Mouse (Mus musculus) urinary bladder, postnatal 10 days (tissue): ENCODE results near the gene 5330417C22Rik.
"Not testable (repeated sequence)": the region's sequence is repeated elsewhere in the genome, so short reads cannot be mapped to it uniquely, and the experiment has no call there.

Experiments
- DNase-seq: peaks from one replicate; pipeline ENCODE4 v3.0.0; 2022; ENCODE audit warnings: low spot score

Gene 5330417C22Rik

DNA sequence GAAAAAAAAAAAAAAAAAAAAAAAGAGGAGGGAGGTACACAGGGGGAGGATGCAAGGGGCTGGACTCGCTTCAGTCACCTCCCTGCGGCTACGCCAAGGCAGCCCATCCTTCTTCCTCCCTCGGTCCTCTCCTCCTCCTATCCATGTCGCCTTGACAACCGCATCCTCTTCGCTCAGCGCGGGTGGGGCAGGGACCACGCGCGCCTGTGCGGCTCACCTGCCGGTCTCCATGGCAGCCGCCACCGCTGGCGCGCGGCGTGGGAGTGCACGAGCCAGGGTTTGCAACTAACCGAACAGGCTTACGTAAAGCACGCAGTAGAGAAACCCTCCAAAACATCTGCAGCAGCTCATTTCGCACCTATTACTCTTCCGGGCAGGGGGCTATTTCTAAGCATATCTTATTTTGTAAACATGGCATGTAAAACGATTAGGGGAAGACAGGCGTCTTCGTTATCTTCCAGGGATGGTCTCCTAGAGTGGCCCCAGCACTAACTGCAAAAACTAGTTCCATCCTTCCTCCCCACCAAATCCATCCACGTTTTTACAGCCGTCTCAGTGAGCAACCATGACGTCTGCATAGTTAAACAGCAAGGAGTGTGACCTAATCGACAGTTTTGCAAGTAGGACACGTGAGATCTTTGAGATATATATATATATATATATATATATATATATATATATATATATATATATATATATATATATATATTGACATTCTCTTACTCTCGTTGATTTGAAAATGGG lies at the start of gene 5330417C22Rik:
TSS of gene 5330417C22Rik (minus strand) at position 20 of the 744 bp plus-strand sequence.
- no peak for DNase-seq

GRCm38 (mm10) chr3:108584580-108584979 lies 48.2 kb upstream of the 5330417C22Rik start:
- DNase-seq = no peak

GRCm38 (mm10) chr3:108574018-108574417 lies 37.7 kb upstream of the 5330417C22Rik start:
- no peak for DNase-seq

GRCm38 (mm10) chr3:108572309-108573010 lies 36.1 kb upstream of the 5330417C22Rik start:
- DNase-seq = no peak

DNA sequence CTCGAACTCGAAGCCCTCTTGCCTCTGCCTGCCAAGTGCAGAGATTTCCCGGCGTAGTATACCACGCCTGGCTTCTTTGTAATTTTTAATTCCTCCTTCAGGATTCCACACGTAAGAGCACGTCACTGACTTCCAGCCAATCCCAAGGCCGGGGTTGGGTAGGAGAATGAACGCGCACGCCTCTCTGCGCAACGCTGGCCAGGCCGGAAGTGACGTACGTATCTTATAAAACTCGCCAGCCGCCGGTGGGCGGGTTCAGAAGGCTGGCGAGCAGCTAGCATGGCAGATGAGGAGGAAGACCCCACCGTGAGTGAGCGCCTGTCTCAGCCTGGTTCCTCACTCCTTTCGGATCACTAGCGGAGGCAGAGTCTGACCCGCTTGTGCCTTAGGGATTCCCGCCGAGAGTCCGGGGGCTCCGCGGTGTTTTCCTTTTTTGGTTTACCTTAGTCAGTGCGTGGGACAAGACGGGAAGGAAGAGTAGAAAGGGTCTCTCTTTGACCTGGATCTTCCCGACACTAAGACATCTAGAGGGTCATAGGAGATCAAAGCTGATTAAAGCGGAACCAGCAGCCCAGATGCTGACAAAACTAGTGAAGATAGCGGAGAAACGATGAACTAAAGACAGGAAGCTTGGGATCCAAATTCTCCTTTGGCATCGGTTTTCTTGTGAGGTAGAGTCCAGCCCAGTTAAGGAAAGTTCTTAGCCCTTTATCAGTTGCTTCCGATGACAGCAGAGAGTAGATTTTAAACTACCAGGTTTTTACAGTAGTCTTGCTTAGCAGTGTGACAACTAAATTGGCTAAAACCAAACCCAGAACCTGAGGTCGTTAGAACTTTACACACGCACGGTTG lies 35.3 kb upstream of the 5330417C22Rik start, which contains the start of gene Taf13:
TSS of gene Taf13 (plus strand) at position 256 of the 852 bp plus-strand sequence.
- peak; percentile 91 for DNase-seq

DNA sequence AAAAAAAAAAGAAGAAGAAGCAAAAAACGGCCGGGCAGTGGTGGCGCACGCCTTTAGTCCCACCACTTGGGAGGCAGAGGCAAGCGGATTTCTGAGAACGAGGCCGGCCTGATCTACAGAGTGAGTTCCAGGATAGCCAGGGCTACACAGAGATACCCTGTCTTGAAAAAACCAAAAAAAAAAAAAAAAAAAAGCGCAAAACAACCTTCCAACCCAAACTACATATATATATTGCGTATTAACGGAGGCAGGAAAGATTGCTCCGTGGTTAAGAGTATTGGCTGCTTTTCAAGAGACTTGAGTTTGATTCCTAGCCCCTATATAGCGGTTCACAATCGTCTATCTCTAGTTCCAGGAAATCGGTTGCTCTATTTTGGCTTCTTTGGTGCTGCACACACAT lies 34.5 kb upstream of the 5330417C22Rik start:
- DNase-seq = no peak

GRCm38 (mm10) chr3:108569636-108570035 lies 33.3 kb upstream of the 5330417C22Rik start:
- not testable (repeated sequence) for DNase-seq

GRCm38 (mm10) chr3:108567990-108568877 lies 31.9 kb upstream of the 5330417C22Rik start:
- no peak for DNase-seq

DNA sequence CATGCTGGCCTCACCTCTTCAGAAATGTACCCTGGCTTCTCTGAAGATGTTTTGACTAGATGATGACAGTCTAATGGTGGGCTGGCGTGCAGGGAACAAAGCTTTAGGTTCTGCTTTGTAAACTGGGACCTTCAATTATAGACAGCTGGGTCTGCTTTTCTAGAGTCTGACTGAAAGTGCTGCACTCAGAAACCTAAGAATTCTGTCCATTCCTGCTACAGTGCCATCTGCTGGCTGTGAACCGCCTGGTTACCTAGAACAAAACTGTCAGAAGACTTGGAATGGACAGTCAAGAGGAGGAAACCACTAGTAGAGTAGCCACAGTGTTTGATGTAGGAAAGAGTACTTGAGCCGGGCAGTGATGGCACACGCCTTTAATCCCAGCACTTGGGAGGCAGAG lies 27.0 kb upstream of the 5330417C22Rik start:
- DNase-seq = no peak

- no peak for DNase-seq
Observed at GRCm38 (mm10) chr3:108562777-108563271, 26.5 kb upstream of the 5330417C22Rik start.

- DNase-seq = peak; percentile 85
Observed at GRCm38 (mm10) chr3:108562133-108562730, 25.9 kb upstream of the 5330417C22Rik start, which contains the start of gene Tmem167b. Gene Tmem167b, minus strand, starts transcription at chr3:108562466.

GRCm38 (mm10) chr3:108557888-108558287 lies 21.6 kb upstream of the 5330417C22Rik start:
- DNase-seq = no peak

DNA sequence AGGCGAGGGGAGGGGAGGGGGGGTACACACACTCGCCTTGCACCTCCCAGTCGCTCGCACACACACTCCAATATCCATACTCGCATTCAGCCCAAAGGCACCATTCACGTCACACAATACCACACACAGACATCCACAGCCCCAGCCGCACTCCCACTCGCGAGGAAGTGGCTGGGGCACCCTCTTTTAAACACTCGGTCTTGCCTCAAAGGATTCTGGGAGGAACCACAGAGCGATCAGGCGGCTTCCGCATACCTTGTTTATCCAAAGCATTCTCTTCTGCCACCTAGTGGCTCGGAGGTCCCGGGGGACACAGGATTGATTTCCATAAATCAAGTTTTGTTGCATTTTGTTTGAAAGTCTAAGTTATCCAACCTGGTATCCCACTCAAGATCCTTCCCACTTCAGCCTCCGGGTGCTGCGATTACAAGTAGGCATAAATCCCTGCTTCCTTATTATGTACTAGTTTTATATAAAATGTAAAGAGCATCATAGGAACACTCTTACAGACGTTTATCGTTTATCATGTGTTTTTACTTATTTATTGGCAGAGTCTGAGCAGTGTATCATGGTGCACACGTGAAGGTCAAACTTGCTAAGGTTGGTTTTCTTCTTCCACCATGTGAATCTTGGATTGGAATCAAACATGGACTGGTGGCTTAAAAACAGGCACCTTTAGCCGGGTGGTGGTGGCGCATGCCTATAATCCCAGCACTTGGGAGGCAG lies 18.4 kb upstream of the 5330417C22Rik start:
- peak; percentile 69 for DNase-seq

DNA sequence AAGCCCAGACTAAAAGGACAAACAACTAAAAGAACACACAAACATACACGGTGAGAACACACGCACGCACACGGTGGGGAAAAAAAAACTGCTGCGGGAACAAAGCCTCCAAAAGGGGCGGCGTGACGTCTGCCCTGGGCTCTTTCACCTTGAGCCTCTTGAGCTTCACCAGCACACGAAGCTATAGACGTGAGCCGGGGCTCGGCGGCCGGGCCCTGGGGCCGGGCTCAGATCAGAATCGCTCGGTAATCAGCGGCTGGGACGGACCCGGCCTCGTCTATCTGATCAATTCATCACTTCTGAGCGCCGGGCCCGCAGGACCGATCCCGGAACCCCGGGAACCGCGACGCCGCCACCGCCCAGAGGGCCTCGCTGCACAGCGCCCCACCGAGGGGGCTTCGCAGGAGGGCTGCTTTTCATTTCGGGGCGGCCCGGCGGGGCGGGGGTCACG lies 17.8 kb upstream of the 5330417C22Rik start:
- no peak for DNase-seq

DNA sequence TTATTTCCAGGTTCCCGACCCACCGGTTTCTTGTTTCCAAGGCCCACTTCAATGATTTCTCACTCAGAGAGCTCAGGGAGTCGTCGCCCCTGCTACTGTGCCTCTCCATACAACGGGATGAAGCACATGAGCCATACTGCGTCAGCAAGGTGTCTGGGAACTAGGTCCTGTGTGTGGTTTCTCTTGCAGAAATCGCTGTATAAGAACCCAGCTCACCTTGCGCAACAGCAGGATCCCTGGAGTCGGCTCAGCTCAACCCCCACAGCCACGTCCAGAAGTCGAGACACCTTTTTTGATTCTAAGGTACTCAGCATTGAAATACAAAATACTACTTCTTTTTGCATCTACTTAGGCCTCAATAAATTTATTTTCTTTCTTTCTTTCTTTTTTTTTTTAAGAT lies 6.0 kb upstream of the 5330417C22Rik start:
- DNase-seq = no peak

DNA sequence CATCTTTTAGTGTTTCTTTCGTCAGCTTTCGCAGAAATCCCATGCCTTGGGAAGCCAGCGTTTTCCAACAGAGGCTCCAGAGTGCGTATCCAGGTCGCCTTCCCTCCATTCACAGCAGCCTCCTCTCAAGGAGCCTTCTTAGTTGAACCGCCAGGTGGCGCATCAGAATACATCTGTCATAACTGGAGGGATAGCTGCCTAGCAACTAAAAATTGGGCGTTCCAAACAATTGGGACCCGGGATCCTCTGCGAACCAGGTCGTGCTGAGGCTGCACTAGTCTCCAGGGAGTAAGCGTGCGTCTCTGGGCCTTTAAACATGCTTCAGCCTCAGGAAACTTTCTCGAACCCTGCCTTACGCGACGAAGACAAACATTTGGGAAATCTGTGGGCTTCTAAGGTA lies 967 bp upstream of the 5330417C22Rik start:
- DNase-seq = peak; percentile 38

- DNase-seq = no peak
Observed at GRCm38 (mm10) chr3:108535896-108536516, 330 bp downstream of the 5330417C22Rik start.

- DNase-seq = no peak
Observed at GRCm38 (mm10) chr3:108533951-108534350, 2.4 kb downstream of the 5330417C22Rik start, which contains the start of gene 1700013F07Rik. Gene 1700013F07Rik, plus strand, starts transcription at chr3:108534150.
